Mouse (Mus musculus) heart, embryonic 12.5 days (tissue): Measurements from ENCODE around the gene Gfi1. TPM values are rescaled to one million over a fixed set of nuclear protein-coding genes. Genes with fewer than 3 reads are reported as not detected.

Experiments
- polyA plus RNA-seq: library from polyadenylated mRNA; unstranded; fragments of >200 nt; fragmentation: Nextera tagmentation; extraction: Ambion mirVana; gene quantifications from 2 replicates; pipeline ENCODE4 v1.2.1, GENCODE M21; 2016

The Gfi1 gene
- polyA plus RNA-seq, 1 experiment from 2014 or later, result 0.08 TPM

Other genes starting within 250 kb of the Gfi1 start
- gene Gm42669, start 218.4 kb downstream of the Gfi1 start, polyA plus RNA-seq, result 0.13 and 0.21 TPM in 2 replicates
- gene 1700028K03Rik, start 191.3 kb downstream of the Gfi1 start, polyA plus RNA-seq, result 0.10 and 0.26 TPM in 2 replicates
- 11.7 and 13.7 TPM in 2 replicates for gene Rpap2, start 128.7 kb downstream of the Gfi1 start, polyA plus RNA-seq
- 26.4 and 27.1 TPM in 2 replicates for gene Glmn, start 128.1 kb downstream of the Gfi1 start, polyA plus RNA-seq
- 0.33 and 0.40 TPM in 2 replicates for gene Ube2d2b, start 104.1 kb upstream of the Gfi1 start, polyA plus RNA-seq
- gene Evi5, start 149.1 kb upstream of the Gfi1 start, polyA plus RNA-seq, result 55.3 and 57.5 TPM in 2 replicates
- 52.3 and 52.7 TPM in 2 replicates for gene Rpl5, start 174.5 kb upstream of the Gfi1 start, polyA plus RNA-seq